8 mouse cellular contexts compared by ENCODE assay signal in the genomic region with DNA sequence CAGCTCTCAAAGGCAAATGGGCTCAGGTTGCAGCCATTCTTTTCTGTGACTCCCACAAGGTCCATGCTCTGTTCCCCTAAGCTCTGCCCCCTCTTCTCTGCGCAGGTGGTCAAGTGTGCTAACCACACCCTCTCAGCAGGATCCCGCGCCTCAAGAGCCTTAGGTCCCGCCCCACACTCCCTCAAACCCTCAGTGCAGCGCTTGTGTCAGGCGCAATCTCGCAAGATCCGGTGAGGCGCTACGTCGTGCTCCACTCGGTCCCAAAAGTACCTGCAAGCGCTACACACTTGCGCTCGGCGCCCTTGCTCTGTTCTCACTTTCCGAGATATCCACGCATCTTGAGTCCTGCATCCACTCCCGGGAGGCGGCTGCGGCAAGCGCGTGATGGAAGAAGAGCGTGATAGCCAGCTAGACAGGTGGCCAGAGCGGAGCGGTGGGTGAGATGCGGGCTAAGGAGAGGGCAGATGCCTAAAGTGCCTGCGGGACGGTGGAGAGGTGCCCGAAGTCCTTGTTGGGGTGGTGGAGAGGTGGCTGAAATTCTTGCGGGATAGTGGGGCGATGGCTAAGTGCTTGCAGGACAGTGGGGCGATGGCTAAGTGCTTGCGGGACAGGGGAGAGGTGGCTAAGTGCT. TPM values are rescaled to one million over a fixed set of nuclear protein-coding genes. Genes with fewer than 3 reads are reported as not detected.
DNase-seq lines count a peak whose midpoint lies in the region; TF ChIP-seq lines count a peak whose summit lies in the region.

No protein-coding gene starts in this region.

- no peaks in the 10 kb centered on the region for H3K36me3 ChIP-seq in spleen, adult 2 months (ENCODE audit: control insufficient read depth, insufficient read depth, low read length)

- 19% methylated on average over 34 of the region's 34 CpGs for WGBS in spleen, adult 2 months

- no peaks in the 10 kb centered on the region for H3K4me1 ChIP-seq in spleen, adult 2 months (ENCODE audit: control insufficient read depth, insufficient read depth, insufficient read length)

- no peak for DNase-seq in spleen, adult 2 months (ENCODE audit: low read depth in 1 of 2, low spot score in 2 of 2)
- no peak for DNase-seq in spleen, adult 12 weeks (ENCODE audit: low spot score)
- peak; percentile 48 for DNase-seq in embryo, embryonic 11 days
- DNase-seq in heart, postnatal 10 days = peak; percentile 18 to 35
- DNase-seq in kidney, postnatal 14 days = peak; percentile 2
- peak; percentile 54 for DNase-seq in lung, postnatal 10 days
- peak; percentile 11 to 22 for DNase-seq in right cerebral cortex, adult 2 months (ENCODE audit: low spot score in 2 of 2)
- DNase-seq in yolk sac, embryonic 10.5 days (ENCODE audit: low spot score) = peak; percentile 19

- H3K27ac ChIP-seq in spleen, adult 2 months (ENCODE audit: insufficient read depth, low read length) = no peak overlapping the region

- TF ChIP-seq CTCF in spleen, adult 2 months (IDR thresholded peaks at IDR 0.05; ENCODE audit: extremely low read depth, insufficient read depth, insufficient read length, insufficient replicate concordance) = no peak

- TF ChIP-seq POLR2A in spleen, adult 2 months (IDR thresholded peaks at IDR 0.05; ENCODE audit: low read depth, low read length) = no peak

- peak overlapping the region; percentile 36; the same call in 1 of the 2 replicates for H3K4me3 ChIP-seq in spleen, adult 2 months (ENCODE audit: extremely low read depth, insufficient read depth, insufficient read length)

- intact Hi-C loops in heart, postnatal 10 days (cut with DNase I) = no loop called here

- H3K27me3 ChIP-seq in spleen, adult 2 months (ENCODE audit: control insufficient read depth, insufficient read depth, low read length) = no peaks in the 10 kb centered on the region

RNA-seq across cellular contexts. Expression of a gene that starts 25.8 kb away (rescaled TPM):
- not detected in 2 replicates for polyA plus RNA-seq in spleen, adult 2 months (2012; rRNA removed)
- total RNA-seq in heart, postnatal 10 days (2021) = not detected

RNA-seq across cellular contexts. Expression of a gene that starts 33.4 kb away (rescaled TPM):
- polyA plus RNA-seq in spleen, adult 2 months (2012; rRNA removed) = not detected in 2 replicates
- not detected for total RNA-seq in heart, postnatal 10 days (2021)

Comparison
In these comparisons a context has a peak if more than half of its experiments do, and no peak if none do; other contexts are left out.
1. DNase-seq: peak in embryo, embryonic 11 days (single experiment), heart, postnatal 10 days (2 of 2), kidney, postnatal 14 days (single experiment), lung, postnatal 10 days (single experiment), right cerebral cortex, adult 2 months (2 of 2) and yolk sac, embryonic 10.5 days (single experiment); none in spleen, adult 2 months (0 of 2) and spleen, adult 12 weeks (single experiment).